Mouse (Mus musculus) MEL (cell line): ENCODE data around the gene Klf2.

Experiments used
- CTCF ChIP-seq, 3 experiments: IDR thresholded peaks in 2 of 3; conservative IDR thresholded peaks in 1 of 3; 2 replicates each; pipeline ENCODE4 v1.5.1; 2011 to 2012; ENCODE audit warnings: low read length in 3 of 3, low read depth in 2 of 3, mild to moderate bottlenecking in 2 of 3, improper control_type of control experiment in 1 of 3, inconsistent platforms in 1 of 3, mixed read lengths in 1 of 3, moderate library complexity in 1 of 3; ENCODE audit not compliant: control insufficient read depth in 1 of 3, insufficient read depth in 1 of 3, poor library complexity in 1 of 3, severe bottlenecking in 1 of 3
- EP300 ChIP-seq, 2 experiments: IDR thresholded peaks; 2 replicates each; pipeline ENCODE4 v1.6.1; 2011; ENCODE audit warnings: improper control_type of control experiment in 2 of 2, low read length in 2 of 2, low read depth in 1 of 2, mild to moderate bottlenecking in 1 of 2
- ETS1 ChIP-seq: IDR thresholded peaks from 2 replicates; pipeline ENCODE4 v1.6.1; 2012; ENCODE audit warnings: low read depth, mild to moderate bottlenecking, inconsistent platforms, low read length, improper control_type of control experiment, moderate library complexity
- MAX ChIP-seq: IDR thresholded peaks from 2 replicates; pipeline ENCODE4 v1.6.1; 2011; ENCODE audit warnings: low read length, improper control_type of control experiment
- NRF1 ChIP-seq: IDR thresholded peaks from 2 replicates; pipeline ENCODE4 v1.6.1; 2014; ENCODE audit warnings: low read depth, mild to moderate bottlenecking, inconsistent platforms, low read length, improper control_type of control experiment, moderate library complexity; ENCODE audit not compliant: poor library complexity, insufficient read depth, severe bottlenecking
- POLR2A ChIP-seq, 2 experiments: IDR thresholded peaks; 2 replicates each; pipeline ENCODE4 v1.6.1; 2011 to 2012; ENCODE audit warnings: low read length in 2 of 2, mild to moderate bottlenecking in 2 of 2, control low read depth in 1 of 2, improper control_type of control experiment in 1 of 2, low read depth in 1 of 2, moderate library complexity in 1 of 2; ENCODE audit not compliant: control insufficient read depth in 1 of 2, insufficient read depth in 1 of 2, poor library complexity in 1 of 2
- TBP ChIP-seq: IDR thresholded peaks from 2 replicates; pipeline ENCODE4 v1.8.0; 2011; ENCODE audit warnings: low read depth, low read length, improper control_type of control experiment
- USF1 ChIP-seq: IDR thresholded peaks from 2 replicates; pipeline ENCODE4 v1.6.1; 2014; ENCODE audit warnings: low read depth, mild to moderate bottlenecking, inconsistent platforms, low read length, improper control_type of control experiment, moderate library complexity
- USF2 ChIP-seq, 2 experiments: IDR thresholded peaks; 2 replicates each; pipeline ENCODE4 v1.6.1; 2011 to 2012; ENCODE audit warnings: improper control_type of control experiment in 2 of 2, low read length in 2 of 2, borderline replicate concordance in 1 of 2, inconsistent platforms in 1 of 2, low read depth in 1 of 2, mild to moderate bottlenecking in 1 of 2; ENCODE audit not compliant: insufficient read depth in 1 of 2
- ZNF384 ChIP-seq: IDR thresholded peaks from 2 replicates; pipeline ENCODE4 v1.6.1; 2012; ENCODE audit warnings: low read depth, mild to moderate bottlenecking, inconsistent platforms, low read length, improper control_type of control experiment

- TF ChIP-seq USF1 (no peak), MAX (no peak), USF2 (IDR thresholded peaks at IDR 0.05; ENCODE audit: borderline replicate concordance in 1 of 2, insufficient read depth in 1 of 2, low read depth in 1 of 2, low read length in 2 of 2) (no peak), POLR2A (IDR thresholded peaks at IDR 0.05; ENCODE audit: control insufficient read depth in 1 of 2, insufficient read depth in 1 of 2, low read depth in 1 of 2, low read length in 2 of 2, poor library complexity in 1 of 2) (no peak), CTCF (IDR thresholded peaks at IDR 0.05 in 2 of 3, conservative IDR thresholded peaks at IDR 0.05 in 1 of 3; ENCODE audit: control insufficient read depth in 1 of 3, insufficient read depth in 1 of 3, low read depth in 2 of 3, low read length in 3 of 3, poor library complexity in 1 of 3, severe bottlenecking in 1 of 3) (no peak), EP300 (IDR thresholded peaks at IDR 0.05; ENCODE audit: low read depth in 1 of 2, low read length in 2 of 2) (no peak), TBP (no peak), ETS1 (no peak), ZNF384 (no peak), NRF1 (no peak)
Observed at GRCm38 (mm10) chr8:72334144-72334641, 15.4 kb downstream of the Klf2 start.
